Mouse (Mus musculus) C2C12 (cell line): ENCODE measurements around the gene Fam162b. TPM values are rescaled to one million over a fixed set of nuclear protein-coding genes. Genes with fewer than 3 reads are reported as not detected.

Source experiments
- H3K27me3 ChIP-seq: one replicate; pipeline ENCODE4 v1.6.1; 2011; ENCODE audit not compliant: control insufficient read depth, insufficient read depth, insufficient read length
- H3K36me3 ChIP-seq: one replicate; pipeline ENCODE4 v1.6.1; 2011; ENCODE audit not compliant: control insufficient read depth, insufficient read depth
- H3K4me3 ChIP-seq: one replicate; pipeline ENCODE4 v1.5.1; 2011; ENCODE audit warnings: mild to moderate bottlenecking, control low read depth; ENCODE audit not compliant: poor library complexity, insufficient read depth, severe bottlenecking
- H3K79me2 ChIP-seq: one replicate; pipeline ENCODE4 v1.6.1; 2011; ENCODE audit not compliant: control insufficient read depth, insufficient read depth
- H3K79me3 ChIP-seq: one replicate; pipeline ENCODE4 v1.6.1; 2011; ENCODE audit warnings: low read depth, control low read depth
- H3ac ChIP-seq: one replicate; pipeline ENCODE3; 2011; ENCODE audit warnings: low read depth; ENCODE audit not compliant: control insufficient read depth, insufficient read length
- CEBPB ChIP-seq: IDR thresholded peaks from one replicate; pipeline ENCODE4 v1.6.1; 2011; ENCODE audit warnings: low read depth, mild to moderate bottlenecking, control low read depth, moderate library complexity
- CTCF ChIP-seq: IDR thresholded peaks from one replicate; pipeline ENCODE4 v1.5.1; 2011; ENCODE audit not compliant: control insufficient read depth, insufficient read depth, insufficient read length
- FOSL1 ChIP-seq: IDR thresholded peaks from one replicate; pipeline ENCODE4 v1.8.0; 2011; ENCODE audit warnings: mild to moderate bottlenecking, low read length; ENCODE audit not compliant: poor library complexity, insufficient read depth, severe bottlenecking
- MAX ChIP-seq: IDR thresholded peaks from one replicate; pipeline ENCODE4 v1.6.1; 2011; ENCODE audit warnings: mild to moderate bottlenecking, control low read depth
- MYOD1 ChIP-seq: IDR thresholded peaks from one replicate; pipeline ENCODE4 v1.6.1; 2011; ENCODE audit warnings: low read depth; ENCODE audit not compliant: control insufficient read depth, insufficient read length
- MYOG ChIP-seq: IDR thresholded peaks from one replicate; pipeline ENCODE4 v1.6.1; 2011; ENCODE audit not compliant: control insufficient read depth, insufficient read length; ENCODE audit errors: extremely low read depth
- USF1 ChIP-seq: IDR thresholded peaks from one replicate; pipeline ENCODE4 v1.6.1; 2011; ENCODE audit warnings: low read depth, mild to moderate bottlenecking, control low read depth, moderate library complexity
- long read RNA-seq, 2 experiments: library from polyadenylated mRNA; unstranded; transcript quantifications; one replicate each; pipeline ENCODE4 v2.0.0; 2019 to 2020
- polyA plus RNA-seq: library from polyadenylated mRNA; unstranded; fragments of >200 nt; fragmentation: generic; extraction: Trizol; gene quantifications from one replicate; pipeline ENCODE4 v1.2.1, GENCODE M21; 2012; ENCODE audit warnings: missing spikeins

Gene Fam162b
- polyA plus RNA-seq = not detected
- long read RNA-seq, experiment 1 = 0 reads
- long read RNA-seq, experiment 2 = 0 reads

- no peaks in the 10 kb centered on the region for H3K36me3 ChIP-seq
- TF ChIP-seq MYOD1 (no peak), MYOG (no peak), CTCF (no peak), MAX (no peak), FOSL1 (no peak), CEBPB (no peak), USF1 (no peak)
- H3K79me2 ChIP-seq = no peaks in the 10 kb centered on the region
- no peak within 1 kb of the TSS for H3K4me3 ChIP-seq
- no peaks in the 10 kb centered on the region for H3K79me3 ChIP-seq
- no peak within 1 kb of the TSS for H3ac ChIP-seq
- H3K27me3 ChIP-seq = no peaks in the 10 kb centered on the region
Observed at GRCm38 (mm10) chr10:51590139-51590574, at the start of gene Fam162b. Gene Fam162b, minus strand, starts transcription at chr10:51590517.

DNA sequence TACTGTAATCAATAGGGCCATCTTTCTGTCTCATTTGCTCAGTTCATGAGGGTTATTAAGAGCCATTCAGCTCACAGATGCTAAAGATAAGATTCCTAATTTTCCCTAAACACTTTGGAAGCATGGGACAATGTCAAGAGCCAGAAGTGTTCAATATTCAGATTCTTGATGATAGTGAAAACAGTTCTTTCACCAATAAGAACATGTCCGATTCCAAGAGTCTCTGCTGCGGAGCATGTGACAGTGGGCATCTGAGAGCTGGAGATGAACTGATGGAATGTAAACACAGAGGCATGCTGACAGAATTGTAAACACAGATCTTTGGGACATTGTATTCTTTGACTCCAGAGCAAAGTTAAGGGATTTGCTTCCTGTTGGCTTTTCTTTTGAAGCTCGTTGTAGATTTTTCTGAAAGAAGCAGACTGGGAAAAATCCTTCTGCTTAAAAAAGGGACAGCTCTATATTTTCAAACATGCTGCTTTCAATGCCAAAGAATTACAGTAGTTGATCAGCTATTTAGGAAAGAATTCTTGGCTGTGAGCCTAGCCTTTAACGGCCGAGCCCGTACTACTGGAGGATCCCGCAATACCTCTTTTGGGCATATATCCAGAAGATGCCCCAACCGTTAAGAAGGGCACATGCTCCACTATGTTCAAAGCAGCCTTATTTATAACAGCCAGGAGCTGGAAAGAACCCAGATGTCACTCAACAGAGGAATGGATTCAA is 41.3 kb upstream of the Fam162b start, which contains the start of gene Gprc6a:
Gene Gprc6a (minus strand): TSS at position 51 of the 726 bp plus-strand sequence.
- Histone ChIP-seq H3K36me3 (no peaks in the 10 kb centered on the region), H3K79me2 (no peaks in the 10 kb centered on the region), H3ac (no peak within 1 kb of the TSS), H3K27me3 (no peaks in the 10 kb centered on the region), H3K4me3 (no peak within 1 kb of the TSS), H3K79me3 (no peaks in the 10 kb centered on the region)
- TF ChIP-seq CTCF = no peak
- no peak for TF ChIP-seq FOSL1
- TF ChIP-seq CEBPB = no peak
- no peak for TF ChIP-seq MYOG
- TF ChIP-seq MAX = no peak

GRCm38 (mm10) chr10:51621193-51621592 is 30.9 kb upstream of the Fam162b start:
- H3ac ChIP-seq = no peak overlapping the region
- no peaks in the 10 kb centered on the region for H3K79me2 ChIP-seq
- no peaks in the 10 kb centered on the region for H3K36me3 ChIP-seq
- H3K79me3 ChIP-seq = no peaks in the 10 kb centered on the region
- H3K4me3 ChIP-seq = no peak overlapping the region
- no peak for TF ChIP-seq USF1
- TF ChIP-seq CTCF = no peak
- no peak for TF ChIP-seq MYOD1
- no peak for TF ChIP-seq FOSL1
- TF ChIP-seq CEBPB = no peak
- TF ChIP-seq MYOG = no peak
- TF ChIP-seq MAX = no peak
- no peaks in the 10 kb centered on the region for H3K27me3 ChIP-seq

DNA sequence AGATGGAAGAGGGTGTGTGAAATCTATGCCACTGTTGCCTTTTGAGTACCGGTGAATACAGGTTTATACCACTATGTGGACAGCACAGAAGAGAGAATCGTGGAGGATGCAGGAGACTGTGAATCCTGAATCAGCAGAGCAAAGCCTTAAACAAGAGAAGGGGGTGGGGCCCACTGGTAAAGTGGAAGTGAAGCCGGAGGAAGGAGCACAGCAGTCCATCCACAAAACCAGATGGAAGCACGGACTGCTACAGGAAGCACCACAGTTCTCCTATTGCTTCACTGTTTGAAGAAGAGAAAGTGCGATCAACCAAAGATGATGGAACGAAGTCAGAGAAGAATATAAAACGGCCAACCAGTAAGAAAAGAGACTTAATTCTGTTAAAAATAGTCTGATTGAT is 29.8 kb upstream of the Fam162b start:
- Histone ChIP-seq H3K79me3 (no peaks in the 10 kb centered on the region), H3K36me3 (no peaks in the 10 kb centered on the region), H3K27me3 (no peaks in the 10 kb centered on the region), H3K79me2 (no peaks in the 10 kb centered on the region), H3ac (no peak overlapping the region), H3K4me3 (no peak overlapping the region)
- TF ChIP-seq MAX (no peak), CEBPB (no peak), CTCF (no peak), FOSL1 (no peak), USF1 (no peak), MYOD1 (no peak), MYOG (no peak)

GRCm38 (mm10) chr10:51618538-51618937 is 28.2 kb upstream of the Fam162b start:
- no peaks in the 10 kb centered on the region for H3K79me3 ChIP-seq
- H3K79me2 ChIP-seq = no peaks in the 10 kb centered on the region
- TF ChIP-seq CTCF (no peak), MYOD1 (no peak), USF1 (no peak)

DNA sequence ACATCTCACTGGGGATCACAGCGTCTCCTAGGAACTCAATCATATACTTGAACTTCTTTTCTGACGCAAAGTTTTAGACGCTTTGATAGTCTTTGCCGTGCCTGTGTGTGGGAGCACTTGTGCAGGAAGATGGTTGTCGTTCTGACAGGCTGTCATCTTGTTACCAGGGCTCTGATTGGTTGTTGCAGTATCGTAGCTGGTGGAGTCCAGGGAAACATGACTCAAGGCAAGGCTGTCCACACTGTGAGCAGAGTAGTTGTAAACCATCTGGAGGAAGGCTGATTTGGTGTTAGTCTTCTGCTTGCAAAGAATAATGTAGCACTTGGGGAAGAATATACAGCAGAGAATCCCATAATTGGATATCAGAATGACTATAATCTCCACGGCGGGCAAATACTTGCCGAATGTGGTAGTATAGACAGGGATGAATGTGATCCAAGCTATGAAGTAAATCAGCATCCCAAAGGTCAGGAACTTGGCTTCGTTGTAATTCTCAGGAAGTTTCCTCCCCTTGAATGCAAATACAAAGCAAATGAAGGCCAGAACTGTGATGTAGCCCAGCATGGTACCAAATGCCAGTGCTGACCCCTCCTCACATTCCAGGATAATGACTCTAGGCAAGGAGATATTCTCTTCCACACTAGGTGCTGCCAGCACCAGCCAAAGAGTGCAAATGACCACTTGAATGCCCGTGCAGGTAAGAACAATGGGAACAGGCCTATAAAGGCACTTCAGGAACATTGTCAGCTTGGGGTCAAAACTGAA is 24.7 kb upstream of the Fam162b start:
- no peaks in the 10 kb centered on the region for H3K36me3 ChIP-seq
- no peaks in the 10 kb centered on the region for H3K79me2 ChIP-seq
- no peak overlapping the region for H3K4me3 ChIP-seq
- no peaks in the 10 kb centered on the region for H3K79me3 ChIP-seq
- TF ChIP-seq FOSL1 (no peak), MYOD1 (no peak), CTCF (no peak), USF1 (no peak), MAX (no peak), CEBPB (no peak)
- H3K27me3 ChIP-seq = no peaks in the 10 kb centered on the region
- no peak overlapping the region for H3ac ChIP-seq

More at GRCm38 (mm10) chr10:51618538-51618937, 28.2 kb upstream of the Fam162b start:
- H3K4me3 ChIP-seq = no peak overlapping the region
- no peak overlapping the region for H3ac ChIP-seq
- H3K27me3 ChIP-seq = no peaks in the 10 kb centered on the region
- no peaks in the 10 kb centered on the region for H3K36me3 ChIP-seq
